Mouse (Mus musculus) heart, embryonic 14.5 days (tissue): ENCODE data around the gene Ecpas. TPM values are rescaled to one million over a fixed set of nuclear protein-coding genes. Genes with fewer than 3 reads are reported as not detected.

Experiments
- ATAC-seq: fragments of 200-750 bp; cut with Nextera tagmentation; 2 replicates; pipeline ENCODE4 v1.8.0; 2017; ENCODE audit warnings: low read depth, moderate TSS enrichment; ENCODE audit not compliant: insufficient number of reproducible peaks, insufficient read depth, low FRiP score
- H3K27ac ChIP-seq, 2 experiments: fragments of 200-500 bp in 1 of 2; fragments of 300-500 bp in 1 of 2; sonication (generic) in 1 of 2; replicated peaks in 1 of 2; 2 replicates each; pipeline ENCODE4 v1.5.1; 2012 to 2014; ENCODE audit warnings: low read depth in 2 of 2, low read length in 2 of 2, control low read depth in 1 of 2, mild to moderate bottlenecking in 1 of 2, mixed read lengths in 1 of 2; ENCODE audit not compliant: control insufficient read depth in 1 of 2, insufficient read depth in 1 of 2
- H3K27me3 ChIP-seq: fragments of 300-500 bp; sonication (generic); 2 replicates; pipeline ENCODE4 v1.6.1; 2014; ENCODE audit warnings: mild to moderate bottlenecking, low read length, control low read depth; ENCODE audit not compliant: control insufficient read depth, insufficient read depth
- H3K36me3 ChIP-seq: fragments of 300-500 bp; sonication (generic); 2 replicates; pipeline ENCODE4 v1.6.1; 2014; ENCODE audit warnings: mild to moderate bottlenecking, control low read depth, low read length, mixed read lengths; ENCODE audit not compliant: control insufficient read depth, insufficient read depth
- H3K4me1 ChIP-seq, 2 experiments: fragments of 200-500 bp in 1 of 2; fragments of 300-500 bp in 1 of 2; sonication (generic) in 1 of 2; 2 replicates each; pipeline ENCODE4 v1.6.1; 2012 to 2014; ENCODE audit warnings: low read length in 2 of 2, control low read depth in 1 of 2, mixed read lengths in 1 of 2; ENCODE audit not compliant: control insufficient read depth in 2 of 2, insufficient read depth in 2 of 2
- H3K4me2 ChIP-seq: fragments of 300-500 bp; sonication (generic); 2 replicates; pipeline ENCODE4 v1.6.1; 2014; ENCODE audit warnings: mild to moderate bottlenecking, low read length
- H3K4me3 ChIP-seq, 2 experiments: fragments of 200-500 bp in 1 of 2; fragments of 300-500 bp in 1 of 2; sonication (generic) in 1 of 2; 2 replicates each; pipeline ENCODE4 v1.5.1; 2012 to 2014; ENCODE audit warnings: low read length in 2 of 2, mild to moderate bottlenecking in 2 of 2, control low read depth in 1 of 2, low read depth in 1 of 2, moderate library complexity in 1 of 2; ENCODE audit not compliant: control insufficient read depth in 1 of 2, insufficient read depth in 1 of 2
- H3K9ac ChIP-seq: fragments of 300-500 bp; sonication (generic); 2 replicates; pipeline ENCODE4 v1.6.1; 2014; ENCODE audit warnings: mild to moderate bottlenecking, low read length
- H3K9me3 ChIP-seq: fragments of 300-500 bp; sonication (generic); 2 replicates; pipeline ENCODE4 v1.6.1; 2016; ENCODE audit warnings: low read length, control low read depth; ENCODE audit not compliant: control insufficient read depth
- WGBS: fragments of 180-500 bp; shearing (Covaris S2); extraction: QIAGEN DNeasy Blood & Tissue Kit; methylation state at CpG from one replicate; pipeline ENCODE4 v1.1.7; 2014; 5-methylcytosine and 5-hydroxymethylcytosine counted together
- polyA plus RNA-seq: library from polyadenylated mRNA; unstranded; fragments of >200 nt; fragmentation: Nextera tagmentation; extraction: Ambion mirVana; gene quantifications from 2 replicates; pipeline ENCODE4 v1.2.1, GENCODE M21; 2014

Ecpas gene
- polyA plus RNA-seq, 1 experiment from 2014 or later = 37.7 TPM

DNA sequence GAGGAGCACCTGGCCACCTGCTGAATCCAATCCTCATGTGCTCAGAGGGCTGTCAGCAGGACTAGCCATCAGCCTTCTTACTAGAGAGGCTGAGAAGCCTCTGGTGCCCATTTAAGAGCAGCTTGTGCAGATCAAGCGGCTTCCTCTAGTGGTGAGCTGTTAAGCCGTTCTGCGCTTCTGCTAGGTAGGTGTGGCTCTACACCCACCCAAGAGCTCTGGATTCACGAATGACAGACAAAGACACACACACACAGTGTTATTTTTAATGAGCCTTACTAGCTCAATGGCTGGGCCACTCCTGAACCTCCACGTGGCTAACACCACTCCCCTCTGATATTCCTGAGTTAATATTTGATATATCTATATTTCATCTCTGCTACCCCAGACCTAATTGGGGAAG is 13.1 kb upstream of the Ecpas start:
- no peak overlapping the region for H3K4me2 ChIP-seq
- H3K27me3 ChIP-seq = no peaks in the 10 kb centered on the region
- H3K4me1 ChIP-seq = no peaks in the 10 kb centered on the region
- H3K36me3 ChIP-seq = no peaks in the 10 kb centered on the region
- ATAC-seq = no peak
- H3K9me3 ChIP-seq = no peaks in the 10 kb centered on the region
- no peak overlapping the region for H3K27ac ChIP-seq
- 22% methylated on average over 5 of the region's 5 CpGs for WGBS
- H3K4me3 ChIP-seq = no peak overlapping the region
- H3K9ac ChIP-seq = no peak overlapping the region

DNA sequence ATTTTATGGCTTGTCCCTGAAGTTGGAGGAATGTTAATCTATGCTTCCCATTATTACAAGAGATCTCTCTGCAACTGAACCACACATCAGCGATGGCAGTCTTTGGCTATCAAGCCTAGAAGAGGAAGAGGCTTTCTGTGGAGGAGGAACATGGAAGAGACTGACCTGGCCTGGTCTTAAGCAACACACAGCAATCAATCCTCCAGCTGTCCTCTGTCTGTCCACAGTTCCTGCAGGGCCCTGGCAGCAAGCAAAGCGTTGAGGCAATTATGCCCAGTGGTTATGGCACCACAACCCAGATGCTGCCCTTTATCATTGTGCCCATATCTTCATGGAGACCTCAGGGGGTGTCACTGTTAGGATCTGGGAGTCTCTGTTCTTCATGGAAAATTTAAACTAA is 11.4 kb upstream of the Ecpas start:
- Histone ChIP-seq H3K27me3 (no peaks in the 10 kb centered on the region), H3K4me2 (no peak overlapping the region), H3K4me3 (no peak overlapping the region), H3K9me3 (no peaks in the 10 kb centered on the region), H3K4me1 (no peaks in the 10 kb centered on the region), H3K27ac (no peak overlapping the region), H3K9ac (no peak overlapping the region), H3K36me3 (no peaks in the 10 kb centered on the region)
- 63% methylated on average over 2 of the region's 2 CpGs for WGBS
- no peak for ATAC-seq

DNA sequence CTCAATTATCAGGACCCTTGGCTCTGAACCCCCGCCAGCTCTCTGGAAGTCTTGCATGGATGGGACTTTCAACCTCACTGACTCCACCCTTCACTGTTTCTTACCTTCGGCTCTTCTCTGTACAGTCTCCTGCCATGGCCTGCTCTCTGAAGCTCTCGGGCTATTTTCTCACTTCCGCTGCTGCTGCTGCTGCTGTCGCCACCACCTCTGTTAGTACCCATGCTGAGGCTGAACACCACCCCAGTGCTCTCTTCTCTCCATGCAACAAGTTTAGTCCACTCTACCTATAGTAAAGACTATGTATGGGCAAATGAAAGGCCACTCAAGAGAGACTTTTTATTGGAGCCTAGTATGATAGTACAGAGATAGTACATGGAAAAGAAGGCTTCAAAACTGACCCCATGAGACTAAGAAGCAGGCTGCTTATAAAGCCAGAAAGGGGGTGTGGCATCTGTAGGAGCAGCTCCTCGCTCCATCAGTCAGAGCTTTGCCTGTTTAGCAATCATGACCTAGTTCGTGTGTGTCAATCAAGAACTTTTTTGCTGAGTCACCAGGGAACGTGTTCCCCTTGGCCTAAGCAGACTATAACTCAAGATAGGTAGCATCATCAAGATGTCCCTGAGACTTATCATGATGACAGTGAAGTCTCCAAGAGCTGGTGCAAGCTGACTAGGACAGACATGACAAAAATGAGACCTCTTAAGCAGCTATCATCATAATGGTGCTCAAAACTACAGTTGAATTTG is 2.7 kb upstream of the Ecpas start:
- Histone ChIP-seq H3K27me3 (no peaks in the 10 kb centered on the region), H3K4me3 (no peak overlapping the region), H3K4me2 (no peak overlapping the region), H3K4me1 (peaks cover 2 to 9% of the 10 kb centered on the region in 2 experiments; a peak in 3 of 4 replicates), H3K36me3 (no peaks in the 10 kb centered on the region), H3K27ac (no peak overlapping the region), H3K9me3 (no peaks in the 10 kb centered on the region), H3K9ac (no peak overlapping the region)
- 54% methylated on average over 8 of the region's 8 CpGs for WGBS
- ATAC-seq = no peak

DNA sequence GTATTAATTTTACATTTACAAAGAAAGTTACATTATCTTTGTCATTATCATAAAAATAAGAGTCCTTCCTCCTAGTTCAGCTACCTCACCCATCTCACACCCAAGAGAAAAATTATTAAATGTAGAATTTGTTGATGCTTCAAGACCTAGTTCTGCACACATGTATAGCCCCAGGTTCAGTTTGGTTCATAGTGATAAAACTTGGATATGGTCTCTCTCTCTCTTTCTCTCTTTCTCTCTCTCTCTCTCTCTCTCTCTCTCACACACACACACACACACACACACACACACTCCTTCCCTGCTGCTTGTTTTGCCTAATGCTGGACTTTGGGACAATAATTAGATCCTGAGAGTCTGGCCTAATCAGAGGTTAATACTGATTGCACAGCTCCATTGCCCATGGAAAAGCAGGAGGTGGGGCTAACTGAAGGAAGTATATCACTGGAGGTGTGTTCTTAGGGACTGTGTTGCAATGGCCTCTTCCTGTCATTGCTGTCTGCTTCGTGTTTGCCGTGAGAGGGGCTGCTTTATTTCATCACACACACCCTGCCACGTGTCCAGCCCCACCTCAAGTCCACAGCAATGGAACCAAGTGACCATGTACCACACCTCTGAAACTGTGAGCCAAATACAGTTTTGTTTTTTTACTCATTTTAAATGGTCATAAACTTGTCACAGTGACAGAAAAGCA is 932 bp upstream of the Ecpas start:
- Histone ChIP-seq H3K9me3 (no peaks in the 10 kb centered on the region), H3K27me3 (no peaks in the 10 kb centered on the region), H3K4me2 (peak overlapping the region; percentile 81), H3K9ac (peak overlapping the region; percentile 96; the same call in 1 of the 2 replicates), H3K4me1 (peaks cover 2 to 12% of the 10 kb centered on the region in 2 experiments; a peak in 3 of 4 replicates), H3K36me3 (no peaks in the 10 kb centered on the region), H3K27ac (no peak overlapping the region), H3K4me3 (no peak overlapping the region)
- 45% methylated on average over 3 of the region's 3 CpGs for WGBS
- no peak for ATAC-seq

DNA sequence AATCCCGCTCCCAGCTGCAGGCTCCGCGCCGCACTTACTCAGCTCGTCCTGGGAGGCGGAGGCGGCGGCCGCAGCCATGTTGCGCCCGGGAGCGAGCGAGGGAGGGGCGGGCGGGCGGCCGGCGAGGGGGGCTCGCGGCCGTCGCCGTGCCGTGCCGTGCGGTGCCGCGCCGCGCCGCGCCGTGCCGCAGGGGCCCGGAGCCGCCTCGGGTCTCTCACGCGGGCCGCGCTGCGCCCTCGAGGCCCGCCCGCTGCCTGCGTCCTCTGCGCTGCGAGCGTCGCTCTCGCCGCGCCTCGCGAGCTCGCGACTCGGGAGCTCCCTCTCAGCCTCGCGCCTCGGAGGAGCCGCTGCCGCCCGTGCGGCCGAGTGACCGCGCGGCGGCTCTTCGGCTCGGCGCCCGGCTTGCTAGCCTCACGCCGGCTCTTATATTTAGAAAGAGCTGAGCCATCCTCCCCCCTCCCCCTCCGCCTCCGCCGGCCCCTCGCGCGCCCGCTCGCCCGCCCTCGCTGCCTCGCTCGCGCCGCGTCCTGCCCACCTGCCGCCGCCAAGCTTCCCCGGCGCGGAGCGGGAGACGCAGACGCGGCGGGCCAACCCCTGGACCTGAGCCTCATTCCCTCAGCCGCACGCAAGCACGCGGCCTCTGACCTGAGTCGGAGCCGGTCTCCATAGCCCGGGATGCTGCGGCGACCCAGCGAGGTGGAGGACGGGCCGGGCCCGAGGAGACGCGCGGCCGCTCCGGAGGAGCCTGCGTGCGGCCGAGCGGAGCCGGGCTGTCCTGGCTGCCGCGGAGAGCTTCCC is 519 bp downstream of the Ecpas start:
- Histone ChIP-seq H3K9me3 (no peaks in the 10 kb centered on the region), H3K4me2 (peak overlapping the region; percentile 81), H3K36me3 (no peaks in the 10 kb centered on the region), H3K27me3 (no peaks in the 10 kb centered on the region), H3K27ac (peak overlapping the region; percentile 94 to 99), H3K9ac (peak overlapping the region; percentile 96), H3K4me3 (peak overlapping the region; percentile 81 to 91), H3K4me1 (peaks cover 2 to 12% of the 10 kb centered on the region in 2 experiments; a peak in 3 of 4 replicates)
- ATAC-seq = peak; percentile 60
- WGBS = under 1% methylated on average over 93 of the region's 126 CpGs

DNA sequence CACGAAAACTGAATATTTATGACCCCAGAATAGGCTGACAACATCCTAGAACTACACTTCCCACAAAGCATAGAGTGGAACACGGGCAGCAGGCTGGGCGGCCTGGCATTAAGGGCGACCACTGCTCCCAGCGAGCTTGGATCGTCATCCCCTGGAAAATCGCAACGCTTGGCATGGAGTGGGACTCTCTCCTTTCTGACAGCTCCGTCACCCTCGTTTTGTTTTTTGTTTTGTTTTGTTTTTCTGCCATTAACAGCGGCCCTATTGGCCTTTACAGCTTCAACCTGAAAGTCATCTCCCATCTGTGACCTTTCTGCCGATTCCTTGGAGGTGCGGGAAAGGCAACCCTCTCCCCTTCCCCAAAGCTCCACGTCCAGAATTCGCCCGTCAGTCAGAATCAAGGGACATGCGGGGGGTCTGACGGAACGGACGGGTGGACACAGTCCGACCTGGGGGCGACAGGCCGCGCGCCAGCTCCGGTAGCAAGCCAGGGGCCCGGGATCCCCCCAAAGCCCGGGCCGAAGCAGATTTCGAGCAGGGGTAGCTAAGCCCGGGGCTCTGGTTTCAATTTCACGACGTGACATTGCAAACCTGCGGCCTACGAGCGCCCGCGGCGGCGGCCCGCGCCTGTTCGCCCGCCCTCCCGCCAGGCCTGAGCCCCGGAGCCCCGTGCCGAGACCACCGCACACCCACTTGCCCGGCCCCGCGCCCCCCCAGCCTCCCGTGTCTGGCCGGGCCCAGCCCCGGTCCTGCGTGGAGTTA is 1.3 kb downstream of the Ecpas start:
- WGBS = under 1% methylated on average over 49 of the region's 56 CpGs
- Histone ChIP-seq H3K9me3 (no peaks in the 10 kb centered on the region), H3K27me3 (no peaks in the 10 kb centered on the region), H3K4me1 (peaks cover 2 to 12% of the 10 kb centered on the region in 2 experiments; a peak in 3 of 4 replicates), H3K4me3 (peak overlapping the region; percentile 81 to 91), H3K36me3 (no peaks in the 10 kb centered on the region), H3K9ac (peak overlapping the region; percentile 96), H3K27ac (peak overlapping the region; percentile 94 to 99), H3K4me2 (peak overlapping the region; percentile 81)
- peak; percentile 40 for ATAC-seq
